Mouse (Mus musculus) heart, embryonic 10.5 days (tissue): Measurements from ENCODE around the gene Gm20388. TPM values are rescaled to one million over a fixed set of nuclear protein-coding genes. Genes with fewer than 3 reads are reported as not detected.

Source experiments
- DNase-seq: peaks from one replicate; pipeline ENCODE4 v3.0.0-alpha.2; 2017; ENCODE audit warnings: low spot score
- H3K27ac ChIP-seq: fragments of 300-500 bp; sonication (generic); 2 replicates; pipeline ENCODE4 v1.5.1; 2016; ENCODE audit warnings: mild to moderate bottlenecking
- H3K27me3 ChIP-seq: fragments of 300-500 bp; sonication (generic); 2 replicates; pipeline ENCODE4 v1.6.1; 2016; ENCODE audit warnings: mild to moderate bottlenecking; ENCODE audit not compliant: poor library complexity, insufficient read depth, severe bottlenecking
- H3K36me3 ChIP-seq: fragments of 300-500 bp; sonication (generic); 2 replicates; pipeline ENCODE4 v1.6.1; 2016; ENCODE audit warnings: mild to moderate bottlenecking, moderate library complexity
- H3K4me1 ChIP-seq: fragments of 300-500 bp; sonication (generic); 2 replicates; pipeline ENCODE4 v1.6.1; 2016; ENCODE audit warnings: mild to moderate bottlenecking
- H3K4me3 ChIP-seq: fragments of 300-500 bp; sonication (generic); 2 replicates; pipeline ENCODE4 v1.5.1; 2016; ENCODE audit warnings: mild to moderate bottlenecking, moderate library complexity
- H3K9me3 ChIP-seq: fragments of 300-500 bp; sonication (generic); 2 replicates; pipeline ENCODE4 v1.6.1; 2016; ENCODE audit warnings: mild to moderate bottlenecking, moderate library complexity
- WGBS: fragments of 180-500 bp; shearing (Covaris S2); methylation state at CpG from one replicate; pipeline ENCODE4 v1.1.7; 2016; 5-methylcytosine and 5-hydroxymethylcytosine counted together
- polyA plus RNA-seq: library from polyadenylated mRNA; unstranded; fragments of >200 nt; fragmentation: Nextera tagmentation; extraction: Ambion mirVana; gene quantifications from 2 replicates; pipeline ENCODE4 v1.2.1, GENCODE M21; 2016

Gene Gm20388
- polyA plus RNA-seq, 1 experiment from 2014 or later = 4.5 TPM

DNA sequence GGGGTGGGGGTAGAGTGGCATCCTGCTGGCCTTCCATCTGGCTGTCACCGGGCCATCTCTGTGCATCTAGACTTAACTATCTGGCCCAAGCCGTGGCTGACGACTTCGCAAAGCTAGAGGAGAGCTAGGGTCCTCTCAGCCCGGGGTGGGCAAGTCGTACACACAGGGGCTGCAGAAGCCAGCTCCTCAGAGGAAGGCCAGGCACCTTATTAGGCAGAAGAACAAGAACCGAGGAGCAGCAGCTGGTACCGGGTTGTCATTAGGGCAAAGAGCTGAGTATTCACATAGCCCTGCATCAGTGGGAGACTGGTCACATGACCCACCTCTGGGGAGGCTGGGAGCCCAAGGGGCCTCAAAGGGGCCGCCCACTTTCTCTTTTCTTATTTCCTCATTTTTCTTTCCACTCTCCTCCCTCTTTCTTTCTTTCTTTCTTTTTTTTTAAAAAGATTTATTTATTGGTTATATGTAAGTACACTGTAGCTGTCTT lies 1788.0 kb downstream of the Gm20388 start:
- H3K27ac ChIP-seq = peak overlapping the region; percentile 60
- DNase-seq = no peak
- H3K36me3 ChIP-seq = no peaks in the 10 kb centered on the region
- H3K9me3 ChIP-seq = no peaks in the 10 kb centered on the region
- H3K4me3 ChIP-seq = peak overlapping the region; percentile 52
- 9% methylated on average over 9 of the region's 9 CpGs for WGBS
- no peaks in the 10 kb centered on the region for H3K27me3 ChIP-seq
- H3K4me1 ChIP-seq = peaks cover 22% of the 10 kb centered on the region

DNA sequence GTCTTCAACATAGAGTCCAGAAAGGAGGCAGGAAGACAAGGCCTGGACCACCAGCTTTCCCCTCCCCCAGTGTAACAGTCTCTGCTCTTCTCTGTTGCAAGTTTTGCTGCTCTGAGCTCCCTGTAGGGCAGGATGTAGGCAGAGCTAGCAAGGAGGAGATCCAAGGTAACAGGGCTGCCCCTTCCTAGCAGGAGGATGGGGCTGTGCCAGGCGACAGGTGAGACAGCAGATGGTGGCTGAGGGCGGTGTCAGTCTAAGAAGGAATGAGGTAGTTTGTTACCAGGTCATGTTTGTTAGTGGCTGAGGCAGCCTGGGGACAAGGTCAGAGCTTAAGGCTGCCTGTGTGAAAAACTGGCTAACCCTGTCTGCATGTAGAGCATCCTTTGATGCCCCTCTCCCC lies 1789.3 kb downstream of the Gm20388 start:
- DNase-seq = no peak
- Histone ChIP-seq H3K4me1 (peaks cover 20% of the 10 kb centered on the region), H3K9me3 (no peaks in the 10 kb centered on the region), H3K27ac (no peak overlapping the region), H3K27me3 (peaks cover under 1% of the 10 kb centered on the region; the same call in 1 of the 2 replicates), H3K4me3 (no peak overlapping the region), H3K36me3 (no peaks in the 10 kb centered on the region)
- 83% methylated on average over 2 of the region's 2 CpGs for WGBS

DNA sequence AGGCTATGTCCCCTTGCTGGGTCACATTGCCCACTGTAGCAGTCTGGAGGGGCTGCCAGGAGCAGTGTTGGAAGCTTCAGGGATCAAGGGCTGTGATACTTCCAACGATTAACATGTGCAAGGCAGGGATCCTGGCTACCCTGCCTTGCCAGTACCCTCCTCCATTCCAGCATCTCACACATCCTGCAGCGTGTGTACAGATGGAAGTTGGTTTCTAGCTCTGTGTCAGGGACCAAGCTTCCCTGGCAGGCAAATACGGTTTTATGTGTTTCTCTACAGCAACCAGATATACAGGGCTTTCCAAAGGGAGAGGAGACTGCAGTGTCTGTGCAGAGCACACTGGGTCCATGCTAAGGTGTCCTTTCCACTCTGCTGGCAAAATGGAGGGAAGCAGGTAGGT lies 1794.5 kb downstream of the Gm20388 start:
- H3K9me3 ChIP-seq = no peaks in the 10 kb centered on the region
- WGBS = 61% methylated on average over 3 of the region's 3 CpGs
- no peak for DNase-seq
- H3K4me1 ChIP-seq = 0 out of 2 replicates have a peak, but pooled peaks cover 5% of the 10 kb centered on the region
- peaks cover 24% of the 10 kb centered on the region for H3K27me3 ChIP-seq
- H3K4me3 ChIP-seq = no peak overlapping the region
- H3K36me3 ChIP-seq = no peaks in the 10 kb centered on the region
- H3K27ac ChIP-seq = no peak overlapping the region

DNA sequence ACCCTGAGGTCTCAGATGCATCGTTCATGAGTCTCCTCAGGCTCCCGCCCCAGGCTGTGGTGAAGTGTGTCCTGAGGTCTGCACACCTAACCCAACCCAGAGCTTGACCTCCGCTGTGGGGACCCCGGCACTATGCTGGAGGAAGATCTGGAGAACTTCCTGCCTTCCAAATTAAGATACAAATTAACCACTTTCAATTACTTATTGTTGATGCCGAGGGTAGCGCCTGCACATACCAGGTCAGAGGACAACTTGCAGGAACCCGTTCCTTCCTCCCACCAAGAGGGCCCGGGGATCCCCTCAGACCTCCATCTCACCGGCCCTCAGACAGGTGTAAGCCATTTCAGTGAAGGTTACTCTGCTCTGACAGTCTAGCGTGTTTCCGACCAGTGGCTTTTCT lies 1796.3 kb downstream of the Gm20388 start:
- H3K36me3 ChIP-seq = no peaks in the 10 kb centered on the region
- 0 out of 2 replicates have a peak, but pooled peaks cover 5% of the 10 kb centered on the region for H3K4me1 ChIP-seq
- 83% methylated on average over 11 of the region's 11 CpGs for WGBS
- no peaks in the 10 kb centered on the region for H3K9me3 ChIP-seq
- H3K4me3 ChIP-seq = no peak overlapping the region
- DNase-seq = no peak
- no peak overlapping the region for H3K27ac ChIP-seq
- H3K27me3 ChIP-seq = peaks cover 24% of the 10 kb centered on the region

DNA sequence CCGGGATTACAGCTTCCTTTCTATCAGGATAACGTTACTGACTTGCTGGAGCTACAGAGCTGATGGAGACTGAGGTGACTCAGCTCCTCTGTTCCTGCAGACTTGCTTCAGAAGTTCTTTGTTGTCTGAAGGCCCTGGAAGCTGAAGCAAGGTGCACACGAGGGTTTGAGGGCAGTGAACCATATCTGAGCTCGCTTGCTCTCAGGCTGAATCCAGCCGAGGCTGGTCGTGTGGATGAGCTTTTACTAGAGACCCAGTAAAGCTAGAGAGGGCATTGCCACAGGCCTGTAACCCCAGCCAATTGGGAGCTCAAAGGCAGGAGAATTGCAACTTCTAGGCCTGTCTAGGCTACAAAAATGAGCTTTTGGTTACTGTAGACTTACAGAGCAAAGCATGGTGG lies 1797.8 kb downstream of the Gm20388 start:
- no peaks in the 10 kb centered on the region for H3K36me3 ChIP-seq
- H3K4me1 ChIP-seq = 0 out of 2 replicates have a peak, but pooled peaks cover 5% of the 10 kb centered on the region
- 55% methylated on average over 6 of the region's 6 CpGs for WGBS
- peaks cover 26% of the 10 kb centered on the region for H3K27me3 ChIP-seq
- no peak for DNase-seq
- no peaks in the 10 kb centered on the region for H3K9me3 ChIP-seq
- H3K27ac ChIP-seq = no peak overlapping the region
- H3K4me3 ChIP-seq = no peak overlapping the region

DNA sequence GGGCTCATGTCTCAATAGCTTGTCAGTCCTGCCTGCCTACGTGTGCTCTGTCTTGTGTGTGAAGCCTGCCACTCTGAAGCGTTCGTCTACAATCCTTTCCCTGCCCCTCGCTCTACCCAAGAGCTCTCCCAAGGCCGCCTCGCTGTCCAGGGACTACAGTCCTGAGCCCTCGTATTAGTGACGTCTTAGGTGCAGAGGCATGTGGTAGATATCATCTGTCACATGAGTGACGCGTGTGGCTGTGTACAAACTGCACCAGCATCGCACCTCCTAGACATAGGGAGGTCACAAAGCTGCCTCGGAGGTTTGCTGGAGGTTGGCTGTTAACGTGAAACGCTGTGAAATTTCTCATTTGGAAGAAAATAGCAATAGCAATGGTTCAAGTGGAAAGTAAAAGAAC lies 1806.9 kb downstream of the Gm20388 start:
- 0 out of 2 replicates have a peak overlapping the region, but pooled peaks have one; percentile 10 for H3K4me3 ChIP-seq

DNA sequence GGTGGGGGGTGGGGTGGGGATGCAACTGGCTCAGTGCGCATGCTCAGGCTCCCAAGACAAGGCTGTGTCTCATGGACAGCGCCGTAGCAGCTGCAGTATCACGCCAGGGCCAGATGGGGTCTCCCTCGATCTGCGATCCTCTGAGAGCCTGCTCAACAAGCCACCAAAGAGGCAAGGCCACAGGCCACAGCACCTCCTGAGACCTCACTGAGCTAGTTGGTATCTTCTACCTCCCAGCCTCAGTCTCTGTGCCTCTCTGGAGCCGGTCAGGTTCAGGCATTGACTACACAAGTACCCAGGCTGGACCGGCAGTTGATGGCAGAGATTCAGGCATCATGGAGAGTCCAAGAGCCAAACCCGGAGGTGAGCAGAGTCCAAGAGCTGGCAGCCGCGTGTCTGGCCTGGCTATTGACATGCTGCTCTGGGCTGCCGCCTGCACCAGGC lies 1807.4 kb downstream of the Gm20388 start:
- H3K27ac ChIP-seq = no peak overlapping the region
- no peaks in the 10 kb centered on the region for H3K36me3 ChIP-seq
- peaks cover 66% of the 10 kb centered on the region for H3K27me3 ChIP-seq
- WGBS = 29% methylated on average over 12 of the region's 12 CpGs
- peaks cover 16% of the 10 kb centered on the region for H3K4me1 ChIP-seq
- H3K9me3 ChIP-seq = no peaks in the 10 kb centered on the region
- H3K4me3 ChIP-seq = 0 out of 2 replicates have a peak overlapping the region, but pooled peaks have one; percentile 10
- peak; percentile 91 for DNase-seq

More for the DNA sequence above, 1806.9 kb downstream of the Gm20388 start:
- no peak overlapping the region for H3K27ac ChIP-seq
- H3K9me3 ChIP-seq = no peaks in the 10 kb centered on the region
- H3K4me1 ChIP-seq = peaks cover 16% of the 10 kb centered on the region
- no peak for DNase-seq
- WGBS = 43% methylated on average over 14 of the region's 14 CpGs
- no peaks in the 10 kb centered on the region for H3K36me3 ChIP-seq
- peaks cover 64% of the 10 kb centered on the region for H3K27me3 ChIP-seq

DNA sequence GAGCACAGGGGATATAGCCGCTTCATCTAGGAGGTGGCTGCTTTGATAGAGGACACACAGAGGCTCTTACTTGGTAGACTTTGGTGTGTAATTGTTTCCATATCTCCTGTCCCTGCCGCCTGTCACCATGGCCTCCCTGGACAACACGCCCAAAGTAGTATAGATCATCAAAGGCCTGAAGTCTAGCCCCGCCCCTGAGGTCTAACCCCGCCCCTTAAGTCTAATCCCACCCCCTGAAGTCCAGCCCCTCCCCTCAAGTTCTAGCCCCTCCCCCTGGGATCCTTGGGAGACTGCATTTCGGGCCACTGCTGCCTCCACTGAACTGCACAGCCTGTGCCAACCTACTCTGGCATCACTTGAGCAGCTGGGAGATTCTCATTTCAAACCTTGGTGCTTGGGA lies 1808.3 kb downstream of the Gm20388 start:
- H3K4me1 ChIP-seq = peaks cover 16% of the 10 kb centered on the region
- peaks cover 68% of the 10 kb centered on the region for H3K27me3 ChIP-seq
- no peaks in the 10 kb centered on the region for H3K36me3 ChIP-seq
- DNase-seq = no peak
- 50% methylated on average over 6 of the region's 6 CpGs for WGBS
- no peak overlapping the region for H3K4me3 ChIP-seq
- H3K9me3 ChIP-seq = no peaks in the 10 kb centered on the region
- no peak overlapping the region for H3K27ac ChIP-seq

DNA sequence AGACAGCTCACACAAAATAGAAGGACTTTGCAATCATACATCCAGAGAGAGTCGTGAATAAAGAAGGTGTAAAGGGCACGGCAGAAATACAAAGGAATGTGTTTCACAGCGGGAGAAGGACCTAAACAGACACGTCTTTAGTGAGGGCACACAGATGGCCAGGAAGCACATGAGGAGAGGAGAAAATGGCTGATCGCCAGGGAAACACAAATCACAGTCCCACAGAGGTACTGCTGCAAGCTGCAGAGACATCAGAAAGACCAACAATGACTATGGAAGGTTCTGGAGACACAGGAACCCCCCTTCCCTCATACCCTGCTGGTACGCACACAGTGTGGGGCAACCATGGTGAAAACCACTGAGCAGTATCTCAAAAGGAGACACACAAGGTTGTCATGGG lies 1810.4 kb downstream of the Gm20388 start:
- H3K27ac ChIP-seq = no peak overlapping the region
- no peaks in the 10 kb centered on the region for H3K36me3 ChIP-seq
- peaks cover 16% of the 10 kb centered on the region for H3K4me1 ChIP-seq
- H3K27me3 ChIP-seq = peaks cover 60% of the 10 kb centered on the region
- DNase-seq = no peak
- WGBS = 63% methylated on average over 6 of the region's 6 CpGs
- H3K9me3 ChIP-seq = no peaks in the 10 kb centered on the region
- H3K4me3 ChIP-seq = no peak overlapping the region

DNA sequence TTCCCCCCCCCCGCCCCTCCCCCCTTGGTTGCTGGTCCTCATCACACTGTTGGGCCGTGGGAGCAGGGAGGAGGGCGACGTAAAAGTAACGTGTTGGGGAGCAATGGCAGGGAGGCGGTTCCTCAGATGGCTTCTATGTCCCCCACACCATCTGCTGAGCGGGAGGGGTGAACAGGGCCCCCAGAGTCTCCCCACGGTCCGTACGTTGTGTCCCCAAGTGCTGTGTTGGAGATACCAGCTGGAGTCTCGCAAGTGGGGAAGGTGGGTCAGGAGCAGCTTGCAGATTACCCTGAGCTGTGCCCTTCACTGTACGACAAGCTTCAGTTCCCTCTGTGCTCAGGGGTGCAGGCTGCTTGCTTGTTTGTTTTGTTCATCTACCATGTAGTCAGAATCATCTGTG lies 1813.2 kb downstream of the Gm20388 start:
- no peaks in the 10 kb centered on the region for H3K36me3 ChIP-seq
- WGBS = 76% methylated on average over 12 of the region's 12 CpGs
- no peak for DNase-seq
- H3K4me3 ChIP-seq = no peak overlapping the region
- H3K27me3 ChIP-seq = peaks cover 61% of the 10 kb centered on the region
- H3K9me3 ChIP-seq = no peaks in the 10 kb centered on the region
- no peak overlapping the region for H3K27ac ChIP-seq
- no peaks in the 10 kb centered on the region for H3K4me1 ChIP-seq

DNA sequence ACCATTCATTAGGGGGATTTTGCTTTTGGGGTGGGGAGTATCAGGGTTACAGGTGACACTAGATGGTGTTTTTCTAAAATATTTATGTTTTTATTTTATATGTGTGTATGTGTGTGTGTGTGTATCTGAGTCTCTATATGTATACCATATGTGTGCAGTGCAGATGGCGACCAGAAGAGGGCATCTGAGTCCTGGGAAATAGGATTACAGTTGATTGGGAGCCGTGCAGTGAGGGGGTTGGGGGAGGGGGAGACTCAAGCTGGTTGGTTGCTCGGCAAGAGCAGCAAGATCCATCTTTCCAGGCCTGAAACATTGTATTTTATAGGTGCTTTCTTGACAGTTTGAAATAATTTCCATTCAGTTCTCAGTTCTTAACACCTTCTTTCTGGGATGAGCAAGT lies 1816.5 kb downstream of the Gm20388 start:
- Histone ChIP-seq H3K27ac (no peak overlapping the region), H3K27me3 (peaks cover 81% of the 10 kb centered on the region), H3K4me3 (no peak overlapping the region), H3K4me1 (peaks cover 14% of the 10 kb centered on the region), H3K9me3 (no peaks in the 10 kb centered on the region), H3K36me3 (no peaks in the 10 kb centered on the region)
- DNase-seq = no peak
- WGBS = 54% methylated on average over 3 of the region's 3 CpGs

DNA sequence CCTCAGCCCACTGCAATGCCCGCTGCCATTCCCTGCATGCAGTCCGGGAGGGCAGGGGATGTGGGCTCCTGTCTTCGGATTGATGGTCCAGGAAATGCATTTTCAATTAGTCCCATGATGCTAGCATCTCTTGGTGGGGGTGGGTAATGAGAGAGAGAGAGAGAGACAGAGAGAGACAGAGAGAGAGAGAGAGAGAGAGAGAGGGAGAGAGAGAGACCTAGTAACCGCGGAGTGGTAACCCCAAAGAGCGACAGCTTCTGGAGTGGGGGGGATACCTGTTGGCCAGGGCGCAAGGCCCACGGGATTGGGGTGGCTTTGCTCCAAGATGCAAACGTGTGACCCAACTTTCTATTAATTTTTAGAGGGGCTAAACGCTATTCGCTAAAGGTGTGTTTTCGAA lies 1818.7 kb downstream of the Gm20388 start, which contains the start of gene Jph3:
Gene Jph3 (plus strand): TSS at position 301 of the 400 bp plus-strand sequence.
- Histone ChIP-seq H3K36me3 (no peaks in the 10 kb centered on the region), H3K27me3 (peaks cover 86% of the 10 kb centered on the region), H3K4me3 (peak within 1 kb of the TSS; percentile 64), H3K9me3 (no peaks in the 10 kb centered on the region), H3K27ac (0 out of 2 replicates have a peak within 1 kb of the TSS, but pooled peaks have one; percentile 10), H3K4me1 (peaks cover 14% of the 10 kb centered on the region)
- no peak for DNase-seq
- WGBS = 13% methylated on average over 12 of the region's 12 CpGs

DNA sequence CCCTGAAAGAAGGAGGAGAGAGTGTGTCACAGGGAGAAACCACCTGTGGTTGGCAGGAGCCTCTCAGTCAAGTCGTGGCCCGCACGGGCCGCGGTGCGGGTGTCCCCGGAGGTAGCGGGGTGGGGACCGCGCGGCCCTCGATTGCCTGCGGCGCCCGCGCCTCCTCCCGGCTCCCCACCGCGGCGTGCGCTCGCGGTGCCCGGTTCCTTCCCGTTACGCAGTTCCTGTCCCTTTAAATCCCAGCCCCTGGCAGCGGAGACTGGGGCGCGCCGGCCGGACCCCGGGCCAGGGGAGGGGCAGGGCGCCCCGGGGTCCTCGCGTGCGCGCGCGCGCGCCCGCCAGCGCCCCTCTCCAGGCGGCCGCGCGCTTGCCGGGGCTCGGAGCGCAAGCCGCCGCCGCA lies 1819.1 kb downstream of the Gm20388 start:
- H3K36me3 ChIP-seq = no peaks in the 10 kb centered on the region
- H3K27ac ChIP-seq = 0 out of 2 replicates have a peak overlapping the region, but pooled peaks have one; percentile 10
- peaks cover 14% of the 10 kb centered on the region for H3K4me1 ChIP-seq
- WGBS = 5% methylated on average over 53 of the region's 54 CpGs
- peaks cover 85% of the 10 kb centered on the region for H3K27me3 ChIP-seq
- DNase-seq = no peak
- peak overlapping the region; percentile 64 for H3K4me3 ChIP-seq
- no peaks in the 10 kb centered on the region for H3K9me3 ChIP-seq

DNA sequence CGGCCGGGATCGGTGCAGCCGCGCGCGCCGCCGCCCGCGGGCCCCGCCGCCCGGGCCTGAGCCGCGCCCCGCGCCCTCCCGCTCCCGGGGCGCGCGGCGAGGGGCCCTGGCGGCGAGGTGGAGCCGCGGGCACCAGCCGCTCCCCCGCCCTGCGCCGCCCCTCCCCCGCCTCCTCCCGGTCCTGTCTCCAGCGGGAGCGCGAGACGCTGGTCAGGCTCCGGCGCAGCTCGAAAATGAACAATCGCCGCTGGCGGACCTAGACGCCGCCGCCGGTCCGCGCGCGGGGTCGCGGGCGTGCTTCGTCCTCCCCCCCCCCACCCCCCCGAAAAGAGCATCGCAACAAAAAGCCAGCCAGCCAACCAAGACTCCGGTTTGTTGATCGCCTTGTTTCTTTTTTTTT lies 1819.5 kb downstream of the Gm20388 start:
- H3K27me3 ChIP-seq = peaks cover 87% of the 10 kb centered on the region
- 4% methylated on average over 42 of the region's 60 CpGs for WGBS
- H3K27ac ChIP-seq = no peak overlapping the region
- H3K9me3 ChIP-seq = no peaks in the 10 kb centered on the region
- no peaks in the 10 kb centered on the region for H3K36me3 ChIP-seq
- H3K4me3 ChIP-seq = peak overlapping the region; percentile 64
- DNase-seq = no peak
- H3K4me1 ChIP-seq = peaks cover 14% of the 10 kb centered on the region
